Mouse (Mus musculus) intestine, embryonic 15.5 days (tissue): ENCODE measurements around the gene Trpm8. TPM values are rescaled to one million over a fixed set of nuclear protein-coding genes. Genes with fewer than 3 reads are reported as not detected.
A peak's percentile ranks its signal among the peaks of the same experiment; 100 is the strongest.

Experiments used
- ATAC-seq: fragments of 200-750 bp; cut with Nextera tagmentation; 2 replicates; pipeline ENCODE4 v1.8.0; 2017; ENCODE audit warnings: moderate TSS enrichment, moderate library complexity
- H3K27ac ChIP-seq: fragments of 300-500 bp; sonication (generic); 2 replicates; pipeline ENCODE4 v1.5.1; 2015; ENCODE audit warnings: mild to moderate bottlenecking, inconsistent platforms
- H3K27me3 ChIP-seq: fragments of 300-500 bp; sonication (generic); replicated peaks from 2 replicates; pipeline ENCODE4 v1.6.1; 2015; ENCODE audit warnings: inconsistent platforms
- H3K36me3 ChIP-seq: fragments of 300-500 bp; sonication (generic); 2 replicates; pipeline ENCODE4 v1.6.1; 2015; ENCODE audit warnings: inconsistent platforms
- H3K4me1 ChIP-seq: fragments of 300-500 bp; sonication (generic); replicated peaks from 2 replicates; pipeline ENCODE4 v1.6.1; 2015; ENCODE audit warnings: inconsistent platforms
- H3K4me2 ChIP-seq: fragments of 300-500 bp; sonication (generic); replicated peaks from 2 replicates; pipeline ENCODE4 v1.6.1; 2015; ENCODE audit warnings: mild to moderate bottlenecking, inconsistent platforms
- H3K4me3 ChIP-seq: fragments of 300-500 bp; sonication (generic); replicated peaks from 2 replicates; pipeline ENCODE4 v1.5.1; 2015; ENCODE audit warnings: inconsistent platforms
- H3K9ac ChIP-seq: fragments of 300-500 bp; sonication (generic); 2 replicates; pipeline ENCODE4 v1.6.1; 2015; ENCODE audit warnings: inconsistent platforms
- H3K9me3 ChIP-seq: fragments of 300-500 bp; sonication (generic); 2 replicates; pipeline ENCODE4 v1.6.1; 2016; ENCODE audit warnings: inconsistent platforms
- WGBS: fragments of 180-500 bp; shearing (Covaris S2); methylation state at CpG from one replicate; pipeline ENCODE4 v1.1.7; 2015; 5-methylcytosine and 5-hydroxymethylcytosine counted together
- polyA plus RNA-seq: library from polyadenylated mRNA; unstranded; fragments of >200 nt; fragmentation: Nextera tagmentation; extraction: Ambion mirVana; gene quantifications from 2 replicates; pipeline ENCODE4 v1.2.1, GENCODE M21; 2015

Gene Trpm8
- polyA plus RNA-seq, 1 experiment from 2014 or later, result not detected

DNA sequence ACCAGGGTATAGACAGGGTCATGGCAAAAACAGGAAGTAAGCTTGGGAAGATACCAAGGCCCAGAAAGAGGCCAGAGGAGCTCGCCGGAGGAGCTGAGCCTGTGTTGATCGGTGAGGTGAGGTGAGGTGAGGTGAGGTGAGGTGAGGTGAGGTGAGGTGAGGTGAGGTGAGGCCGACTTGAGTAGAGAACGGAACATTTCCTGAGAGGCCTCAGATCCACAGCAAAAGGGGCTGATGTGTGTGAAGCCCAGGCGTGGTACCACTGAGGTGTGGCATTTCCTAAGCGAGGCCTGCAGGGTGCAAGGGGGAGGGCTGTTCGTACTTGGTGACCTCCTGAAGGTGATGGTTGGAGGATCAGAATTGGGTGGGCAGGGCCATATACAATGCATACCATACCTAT lies 24.4 kb upstream of the Trpm8 start:
- 0 out of 2 replicates have a peak, but pooled peaks cover 9% of the 10 kb centered on the region for H3K9me3 ChIP-seq
- H3K4me1 ChIP-seq, result no peaks in the 10 kb centered on the region
- no peak overlapping the region for H3K4me2 ChIP-seq
- H3K36me3 ChIP-seq, result no peaks in the 10 kb centered on the region
- no peak overlapping the region for H3K4me3 ChIP-seq
- WGBS, result 72% methylated on average over 8 of the region's 8 CpGs
- no peak overlapping the region for H3K9ac ChIP-seq
- ATAC-seq, result peak; percentile 13
- no peaks in the 10 kb centered on the region for H3K27me3 ChIP-seq
- H3K27ac ChIP-seq, result no peak overlapping the region

DNA sequence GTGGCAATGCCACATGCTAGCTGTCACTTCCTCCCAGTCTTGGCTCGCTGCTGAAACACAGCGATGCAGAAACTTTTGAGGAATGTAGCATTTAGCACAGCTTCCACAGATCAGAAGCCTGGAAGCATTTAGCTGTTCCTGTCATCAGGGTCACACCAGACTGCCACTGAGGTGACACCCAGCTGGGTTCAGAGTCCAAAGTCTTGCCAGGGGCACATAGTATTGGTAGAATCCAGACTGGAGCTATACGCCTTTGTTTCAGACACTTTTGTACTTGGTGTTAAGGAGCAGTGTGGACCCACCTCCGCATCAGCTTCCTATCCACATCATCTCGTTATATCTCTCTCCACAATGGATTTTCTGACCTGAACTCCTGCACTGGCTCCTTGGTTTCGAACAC lies 23.9 kb upstream of the Trpm8 start:
- Histone ChIP-seq H3K4me3 (no peak overlapping the region), H3K9me3 (0 out of 2 replicates have a peak, but pooled peaks cover 9% of the 10 kb centered on the region), H3K4me2 (no peak overlapping the region), H3K36me3 (no peaks in the 10 kb centered on the region), H3K4me1 (no peaks in the 10 kb centered on the region), H3K9ac (no peak overlapping the region), H3K27me3 (no peaks in the 10 kb centered on the region), H3K27ac (no peak overlapping the region)
- peak; percentile 36 for ATAC-seq
- WGBS, result 71% methylated on average over 6 of the region's 6 CpGs

DNA sequence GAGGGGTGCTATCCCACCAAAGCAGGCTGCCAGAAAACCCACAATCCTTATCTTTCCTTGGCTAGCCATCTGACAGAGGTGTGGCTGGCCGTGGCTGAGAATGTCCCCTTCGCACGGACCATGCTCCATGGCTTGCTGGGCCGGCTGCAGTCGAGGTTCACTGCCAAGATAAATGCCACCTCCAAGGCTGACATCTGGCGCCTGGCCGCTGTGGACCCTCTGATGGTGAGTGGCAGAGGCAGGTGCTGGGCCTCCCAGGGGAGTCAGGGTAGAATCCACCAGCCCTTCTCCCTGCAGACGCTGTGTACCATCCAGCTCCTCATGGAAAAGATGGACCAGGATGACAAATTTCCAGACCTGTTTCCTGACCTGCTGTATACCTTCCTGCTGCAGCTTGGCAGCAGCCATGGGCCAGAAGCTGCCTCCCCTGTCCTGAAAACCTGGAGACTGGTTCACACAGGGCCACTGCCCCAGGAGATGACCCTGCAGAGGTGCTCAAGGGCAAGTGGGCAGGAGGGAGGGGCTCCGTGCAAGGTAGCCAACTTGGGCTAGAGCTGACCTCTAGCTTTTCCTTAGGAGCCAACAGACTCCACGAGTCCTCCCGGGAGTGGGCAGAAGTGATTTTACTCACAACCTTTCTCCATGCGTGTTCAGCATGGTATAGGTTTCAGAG lies 22.5 kb upstream of the Trpm8 start:
- Histone ChIP-seq H3K27me3 (no peaks in the 10 kb centered on the region), H3K36me3 (0 out of 2 replicates have a peak, but pooled peaks cover 1% of the 10 kb centered on the region), H3K27ac (no peak overlapping the region), H3K4me3 (no peak overlapping the region), H3K9me3 (0 out of 2 replicates have a peak, but pooled peaks cover 9% of the 10 kb centered on the region), H3K9ac (no peak overlapping the region), H3K4me2 (no peak overlapping the region), H3K4me1 (0 out of 2 replicates have a peak, but pooled peaks cover 8% of the 10 kb centered on the region)
- WGBS, result 84% methylated on average over 12 of the region's 12 CpGs
- ATAC-seq, result no peak

DNA sequence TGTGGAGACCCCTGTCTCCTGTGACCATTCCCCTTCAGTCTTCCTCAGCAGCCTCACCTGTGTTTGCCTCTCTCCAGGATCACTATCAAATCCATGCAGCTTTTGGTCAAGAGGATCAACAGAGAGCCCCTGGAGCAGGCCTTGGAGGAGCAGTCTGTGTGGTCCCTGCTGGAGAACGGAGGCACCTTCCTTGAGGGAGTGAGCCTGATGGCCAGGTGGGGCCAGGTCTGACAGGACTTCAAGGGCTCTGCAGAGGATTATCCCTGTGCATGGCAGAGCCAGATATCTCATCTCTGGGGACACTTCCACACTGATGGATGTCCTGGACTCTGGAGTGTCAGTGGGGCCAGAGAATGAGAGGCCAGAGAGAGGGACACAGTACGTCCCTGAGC lies 22.0 kb upstream of the Trpm8 start:
- no peak overlapping the region for H3K9ac ChIP-seq
- 0 out of 2 replicates have a peak, but pooled peaks cover 9% of the 10 kb centered on the region for H3K9me3 ChIP-seq
- peaks cover 6% of the 10 kb centered on the region for H3K36me3 ChIP-seq
- H3K27me3 ChIP-seq, result no peaks in the 10 kb centered on the region
- H3K4me2 ChIP-seq, result no peak overlapping the region
- peaks cover 12% of the 10 kb centered on the region; the same call in 1 of the 2 replicates for H3K4me1 ChIP-seq
- no peak overlapping the region for H3K27ac ChIP-seq
- ATAC-seq, result no peak
- 51% methylated on average over 2 of the region's 2 CpGs for WGBS
- H3K4me3 ChIP-seq, result no peak overlapping the region

DNA sequence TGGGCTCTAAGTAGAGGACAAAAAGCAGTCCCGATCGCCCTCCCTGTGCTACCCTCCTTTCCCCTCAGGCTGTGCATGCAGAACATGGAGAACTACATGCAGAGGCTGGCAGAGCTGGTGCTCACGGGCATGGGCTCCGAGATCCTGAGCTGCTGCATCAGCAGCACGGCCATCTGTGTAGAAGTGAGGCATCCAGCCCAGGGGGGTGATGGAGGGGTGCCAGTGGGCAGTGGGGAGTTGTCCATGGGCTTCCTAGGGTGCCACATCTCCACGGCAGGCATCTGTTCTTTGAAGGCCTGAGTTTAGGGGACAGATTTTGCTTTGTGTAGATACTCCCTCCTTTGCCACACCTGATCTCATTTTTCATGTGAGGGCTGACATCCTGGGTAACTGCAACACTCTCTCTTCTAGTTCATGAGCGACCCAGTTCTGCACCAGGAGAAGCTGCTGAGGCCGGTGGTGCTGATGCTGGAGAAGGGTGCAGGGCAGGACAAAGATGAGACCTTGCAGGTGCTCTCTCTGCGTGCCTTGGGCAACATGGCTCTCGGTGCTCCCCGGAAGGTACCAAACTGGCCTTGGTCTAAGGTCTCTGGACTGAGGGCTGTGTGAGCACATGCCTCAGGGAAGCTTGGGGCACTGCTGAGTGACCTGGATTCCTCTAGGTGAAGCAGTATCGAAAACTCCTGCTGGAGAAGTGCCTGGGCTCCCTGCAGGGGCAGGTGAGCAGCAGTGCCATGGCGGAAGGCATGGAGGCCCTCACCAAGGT lies 21.3 kb upstream of the Trpm8 start:
- Histone ChIP-seq H3K27ac (no peak overlapping the region), H3K36me3 (peaks cover 14% of the 10 kb centered on the region), H3K4me3 (no peak overlapping the region), H3K4me2 (no peak overlapping the region), H3K9ac (no peak overlapping the region), H3K4me1 (peaks cover 12% of the 10 kb centered on the region; the same call in 1 of the 2 replicates), H3K27me3 (no peaks in the 10 kb centered on the region), H3K9me3 (0 out of 2 replicates have a peak, but pooled peaks cover 9% of the 10 kb centered on the region)
- no peak for ATAC-seq
- WGBS, result 79% methylated on average over 13 of the region's 13 CpGs

DNA sequence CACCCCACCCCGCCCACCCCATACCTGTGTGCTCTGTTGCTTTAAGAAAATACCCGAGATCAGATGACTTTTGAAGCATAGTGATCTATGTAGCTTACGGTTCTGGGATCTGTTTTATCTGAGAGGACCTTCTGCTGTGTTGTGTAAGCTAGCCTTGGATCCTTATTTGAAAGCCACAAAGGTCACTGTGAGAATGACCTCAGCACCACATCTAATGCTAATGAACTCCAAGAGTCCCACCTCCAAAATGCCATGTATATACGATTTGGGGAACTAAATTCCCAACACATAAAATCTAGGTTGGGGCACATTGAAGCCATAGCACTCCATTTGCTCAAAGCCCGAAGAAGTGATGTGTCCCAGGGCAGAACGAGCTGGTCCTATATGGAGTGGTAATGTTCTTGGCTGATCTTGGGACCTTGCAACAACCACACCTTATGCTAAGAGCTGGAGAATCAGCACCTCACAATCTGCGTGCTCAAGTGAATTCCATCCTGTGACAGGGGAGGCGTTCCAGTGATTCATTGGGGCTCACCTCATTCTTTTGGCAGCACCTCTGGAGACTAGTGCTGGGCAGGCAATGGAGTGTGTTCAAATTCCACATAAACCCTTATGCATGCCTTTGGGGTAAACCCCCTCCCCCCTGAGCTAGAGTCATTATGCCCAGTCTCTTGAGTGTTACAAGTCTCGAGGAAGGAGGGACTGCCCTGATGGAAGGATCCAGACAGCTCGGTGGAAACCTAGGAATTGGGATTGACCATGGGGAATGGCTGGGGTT lies 20.4 kb upstream of the Trpm8 start:
- Histone ChIP-seq H3K9me3 (0 out of 2 replicates have a peak, but pooled peaks cover 9% of the 10 kb centered on the region), H3K4me3 (no peak overlapping the region), H3K27me3 (no peaks in the 10 kb centered on the region), H3K9ac (no peak overlapping the region), H3K4me1 (peaks cover 12% of the 10 kb centered on the region; the same call in 1 of the 2 replicates), H3K4me2 (no peak overlapping the region), H3K36me3 (peaks cover 21% of the 10 kb centered on the region), H3K27ac (no peak overlapping the region)
- 77% methylated on average over 10 of the region's 10 CpGs for WGBS
- ATAC-seq, result no peak

DNA sequence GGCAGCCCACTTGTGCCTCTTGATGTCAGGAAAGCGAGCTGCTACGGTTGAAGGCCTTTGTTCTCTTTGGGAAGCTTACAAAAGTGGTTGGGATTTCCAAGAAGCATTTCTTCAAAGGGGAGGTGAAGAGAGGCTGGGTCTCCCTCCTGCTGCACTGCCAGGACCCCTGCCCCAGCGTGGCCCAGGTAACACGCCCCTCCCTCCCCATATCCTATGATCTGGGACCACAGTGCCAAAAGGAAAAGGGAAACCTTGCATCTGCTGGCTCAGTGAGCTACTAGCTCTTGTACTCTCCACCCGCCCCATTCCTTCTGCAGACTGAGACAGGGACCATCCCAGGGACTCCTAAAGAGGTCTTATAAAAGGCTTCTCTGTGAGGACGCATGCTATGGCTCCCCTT lies 19.8 kb upstream of the Trpm8 start:
- H3K4me3 ChIP-seq, result no peak overlapping the region
- H3K4me1 ChIP-seq, result peaks cover 15% of the 10 kb centered on the region; the same call in 1 of the 2 replicates
- H3K9ac ChIP-seq, result no peak overlapping the region
- H3K27ac ChIP-seq, result no peak overlapping the region
- 0 out of 2 replicates have a peak, but pooled peaks cover 9% of the 10 kb centered on the region for H3K9me3 ChIP-seq
- peaks cover 26% of the 10 kb centered on the region for H3K36me3 ChIP-seq
- 80% methylated on average over 6 of the region's 6 CpGs for WGBS
- no peaks in the 10 kb centered on the region for H3K27me3 ChIP-seq
- ATAC-seq, result no peak
- no peak overlapping the region for H3K4me2 ChIP-seq

DNA sequence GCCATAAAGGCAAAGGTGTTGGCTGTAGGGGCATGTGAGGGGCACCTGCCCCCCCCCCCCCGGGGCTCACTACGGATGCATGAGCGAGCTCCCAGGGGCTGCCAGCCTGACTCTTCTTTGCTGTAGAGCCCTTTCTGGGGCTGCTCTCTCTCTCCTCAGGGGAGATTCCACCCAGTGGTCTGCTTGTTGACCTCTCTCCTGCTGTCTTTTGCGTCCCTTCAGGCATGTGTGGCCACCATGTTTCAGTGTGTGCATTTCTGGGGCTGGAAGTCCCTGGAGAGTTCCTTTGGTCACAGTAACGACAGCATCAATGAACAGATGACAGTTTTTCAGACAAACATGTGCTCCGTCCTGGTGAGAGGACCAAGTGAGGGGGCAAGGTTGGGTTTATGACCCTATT lies 19.1 kb upstream of the Trpm8 start:
- Histone ChIP-seq H3K4me1 (peaks cover 15% of the 10 kb centered on the region; the same call in 1 of the 2 replicates), H3K9me3 (0 out of 2 replicates have a peak, but pooled peaks cover 9% of the 10 kb centered on the region), H3K27me3 (no peaks in the 10 kb centered on the region), H3K36me3 (peaks cover 33% of the 10 kb centered on the region), H3K4me3 (no peak overlapping the region), H3K9ac (no peak overlapping the region), H3K4me2 (no peak overlapping the region), H3K27ac (no peak overlapping the region)
- no peak for ATAC-seq
- WGBS, result 70% methylated on average over 6 of the region's 6 CpGs

DNA sequence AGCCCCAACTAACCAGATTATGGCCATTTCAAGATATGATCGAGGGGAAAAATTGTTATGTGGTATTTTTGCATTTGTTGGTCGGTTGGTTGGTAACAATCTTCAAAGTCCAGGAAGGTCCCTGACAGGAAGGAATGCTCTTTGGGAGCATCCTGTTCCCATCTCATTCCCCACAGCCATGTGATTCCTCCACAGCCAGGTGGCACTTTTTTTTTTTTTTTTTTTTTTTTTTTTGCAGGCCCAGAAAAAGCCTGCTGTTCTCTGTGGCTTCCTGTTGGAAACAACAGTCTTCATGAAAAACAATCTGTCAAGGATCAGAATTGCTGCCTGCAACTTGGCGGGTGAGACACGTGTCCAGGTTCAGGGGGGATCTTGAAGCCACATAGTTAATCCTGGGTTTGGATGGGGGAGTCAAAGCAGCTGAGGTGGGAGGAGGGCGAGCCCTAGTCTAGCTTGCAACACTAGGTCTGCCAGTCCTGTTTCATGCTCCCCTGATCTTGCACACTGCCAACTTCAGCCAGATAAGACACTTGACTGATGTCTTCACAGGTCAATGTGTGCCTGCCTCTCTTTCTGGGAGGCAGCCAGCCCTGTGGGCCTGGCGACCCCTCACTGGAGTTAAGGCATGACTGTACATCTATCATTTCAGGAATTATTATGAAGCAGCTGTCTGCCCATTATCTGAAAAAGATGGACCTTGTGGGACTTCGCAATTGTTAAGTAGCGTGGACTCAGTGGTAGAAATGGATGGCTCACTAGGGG lies 18.4 kb upstream of the Trpm8 start:
- Histone ChIP-seq H3K9ac (no peak overlapping the region), H3K4me3 (no peak overlapping the region), H3K27ac (no peak overlapping the region), H3K36me3 (peaks cover 40% of the 10 kb centered on the region), H3K4me2 (no peak overlapping the region), H3K27me3 (no peaks in the 10 kb centered on the region), H3K9me3 (0 out of 2 replicates have a peak, but pooled peaks cover 9% of the 10 kb centered on the region), H3K4me1 (peaks cover 15% of the 10 kb centered on the region; the same call in 1 of the 2 replicates)
- 71% methylated on average over 8 of the region's 8 CpGs for WGBS
- peak; percentile 4; the same call in 1 of the 2 replicates for ATAC-seq

DNA sequence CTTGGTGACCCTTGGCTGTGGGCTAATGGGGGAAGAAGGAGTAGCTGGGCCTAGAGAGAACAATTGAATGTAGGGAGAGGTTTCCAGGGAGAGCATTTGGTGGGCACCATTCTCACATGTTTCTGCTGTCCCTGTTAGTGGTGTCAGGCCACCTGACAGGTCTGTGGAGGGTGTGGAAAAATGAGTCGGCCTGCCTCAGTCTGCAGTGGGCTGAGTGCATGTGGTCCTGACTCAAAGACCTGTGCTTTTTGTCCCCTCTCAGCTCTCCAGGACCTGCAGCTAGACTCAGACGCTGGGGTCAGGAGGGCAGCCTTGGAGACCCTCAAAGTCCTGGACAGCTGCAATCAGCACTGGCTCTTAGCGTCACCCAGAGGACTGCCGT lies 17.8 kb upstream of the Trpm8 start:
- no peak overlapping the region for H3K9ac ChIP-seq
- 76% methylated on average over 4 of the region's 4 CpGs for WGBS
- H3K4me2 ChIP-seq, result no peak overlapping the region

DNA sequence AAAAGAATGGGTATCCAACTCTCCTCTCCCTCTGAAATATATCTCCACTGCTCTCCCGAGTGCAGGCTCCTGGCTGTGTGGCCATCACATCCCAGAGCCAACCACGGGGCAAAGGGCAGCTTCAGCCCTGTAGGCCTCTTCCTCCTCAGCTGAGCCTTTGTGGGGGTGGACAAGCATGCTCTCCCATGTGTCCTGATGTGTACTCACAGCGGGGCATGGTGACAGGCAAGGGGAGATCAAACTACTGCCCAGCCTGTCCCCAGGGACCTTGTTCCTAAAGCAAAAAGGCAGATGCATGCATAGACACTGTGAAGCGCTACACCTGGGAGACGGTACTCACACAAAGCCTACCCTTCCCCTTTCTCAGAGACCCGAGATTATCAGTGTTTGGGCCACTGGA lies 17.3 kb upstream of the Trpm8 start:
- Histone ChIP-seq H3K4me2 (no peak overlapping the region), H3K9ac (no peak overlapping the region), H3K4me3 (no peak overlapping the region), H3K27me3 (no peaks in the 10 kb centered on the region), H3K36me3 (peaks cover 50% of the 10 kb centered on the region), H3K9me3 (0 out of 2 replicates have a peak, but pooled peaks cover 7% of the 10 kb centered on the region), H3K4me1 (peaks cover 15% of the 10 kb centered on the region; the same call in 1 of the 2 replicates), H3K27ac (no peak overlapping the region)
- peak; percentile 48 for ATAC-seq
- 79% methylated on average over 6 of the region's 6 CpGs for WGBS

More for the DNA sequence above, 17.8 kb upstream of the Trpm8 start:
- Histone ChIP-seq H3K27ac (no peak overlapping the region), H3K27me3 (no peaks in the 10 kb centered on the region), H3K9me3 (0 out of 2 replicates have a peak, but pooled peaks cover 9% of the 10 kb centered on the region), H3K36me3 (peaks cover 45% of the 10 kb centered on the region), H3K4me3 (no peak overlapping the region), H3K4me1 (peaks cover 15% of the 10 kb centered on the region; the same call in 1 of the 2 replicates)
- ATAC-seq, result peak; percentile 5; the same call in 1 of the 2 replicates
